Mouse (Mus musculus): ENCODE measurements around the gene Cpm. TPM values are rescaled to one million over a fixed set of nuclear protein-coding genes. Genes with fewer than 3 reads are reported as not detected.

Gene Cpm
- total RNA-seq, 2 experiments from 2014 or later = 6.2 to 7.4 TPM

GRCm38 (mm10) chr10:117666947-117667630, 37.8 kb downstream of the Cpm start:
- no peak for DNase-seq
- intact Hi-C loops (cut with DNase I; ENCODE audit: low total_unique reads) = no loop called here

GRCm38 (mm10) chr10:117667663-117668507, 38.6 kb downstream of the Cpm start:
- intact Hi-C loops (cut with DNase I; ENCODE audit: low total_unique reads) = no loop called here
- DNase-seq = no peak

GRCm38 (mm10) chr10:117668546-117669300, 39.4 kb downstream of the Cpm start:
- intact Hi-C loops (cut with DNase I; ENCODE audit: low total_unique reads) = no loop called here
- no peak for DNase-seq

- intact Hi-C loops (cut with DNase I; ENCODE audit: low total_unique reads) = no loop called here
- DNase-seq = no peak
These were observed 40.3 kb downstream of the Cpm start for GRCm38 (mm10) chr10:117669449-117670090.

- intact Hi-C loops (cut with DNase I; ENCODE audit: low total_unique reads) = no loop called here
These were observed 40.8 kb downstream of the Cpm start for GRCm38 (mm10) chr10:117670092-117670491.

DNA sequence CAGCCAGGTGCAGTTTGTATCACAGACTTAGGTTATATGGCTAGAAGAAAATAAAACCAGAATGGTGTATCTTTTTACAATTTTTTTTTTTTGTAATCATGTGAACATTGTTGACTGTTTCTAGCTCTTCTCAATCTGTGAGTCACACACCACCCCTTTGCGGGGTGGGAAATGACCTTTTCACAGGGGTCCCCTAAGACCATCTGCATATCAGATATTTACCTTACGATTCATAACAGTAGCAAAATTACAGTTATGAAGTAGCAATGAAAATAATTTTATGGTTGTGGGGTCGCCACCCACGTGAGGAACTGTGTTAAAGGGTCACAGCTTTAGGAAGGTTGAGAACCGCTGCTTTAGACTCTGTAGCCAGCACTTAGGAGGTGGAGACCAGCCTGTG, 41.5 kb downstream of the Cpm start:
- DNase-seq = no peak
- intact Hi-C loops (cut with DNase I; ENCODE audit: low total_unique reads) = no loop called here

More at GRCm38 (mm10) chr10:117670092-117670491, 40.8 kb downstream of the Cpm start:
- no peak for DNase-seq

GRCm38 (mm10) chr10:117671266-117671665, 42.0 kb downstream of the Cpm start:
- intact Hi-C loops (cut with DNase I; ENCODE audit: low total_unique reads) = no loop called here
- DNase-seq = no peak

DNA sequence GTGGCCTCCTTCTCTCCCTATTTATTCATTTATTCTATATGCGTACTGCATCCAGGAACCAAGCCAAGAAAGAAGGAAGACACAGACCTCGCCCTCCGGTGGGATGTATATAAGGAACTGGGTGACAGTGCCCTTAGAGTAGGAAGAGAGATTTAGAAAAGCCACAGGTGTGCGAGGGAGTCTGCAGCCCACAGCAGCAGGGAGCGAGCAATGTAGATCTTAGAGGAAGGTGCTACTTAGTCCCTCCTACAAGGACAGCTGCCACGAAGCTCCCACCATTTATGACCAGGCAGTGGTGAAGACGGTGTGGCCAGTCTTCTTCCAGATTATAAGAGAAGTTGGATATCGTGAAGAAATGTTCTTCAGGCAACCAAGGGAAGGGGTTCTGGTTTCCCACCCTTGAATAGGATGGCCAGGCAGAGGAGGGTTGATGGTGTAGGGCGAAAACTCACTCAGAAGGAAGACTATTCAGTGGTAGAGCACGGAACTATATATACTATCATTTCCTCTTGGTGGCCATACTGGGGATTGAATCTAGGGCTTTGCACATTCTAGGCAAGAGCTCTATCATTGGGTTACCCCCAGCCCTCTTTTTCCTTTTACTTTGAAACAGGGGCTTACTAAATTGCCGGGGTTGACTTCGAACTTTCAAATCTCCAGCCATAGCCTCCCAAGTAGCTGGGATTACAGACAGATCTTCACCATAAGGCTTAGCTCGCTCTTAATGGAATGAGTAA, 42.8 kb downstream of the Cpm start:
- no peak for DNase-seq
- intact Hi-C loops (cut with DNase I; ENCODE audit: low total_unique reads) = no loop called here

- DNase-seq = no peak
- intact Hi-C loops (cut with DNase I; ENCODE audit: low total_unique reads) = no loop called here
These were observed 43.4 kb downstream of the Cpm start for GRCm38 (mm10) chr10:117672693-117673092.

GRCm38 (mm10) chr10:117673913-117674312, 44.6 kb downstream of the Cpm start:
- intact Hi-C loops (cut with DNase I; ENCODE audit: low total_unique reads) = no loop called here
- no peak for DNase-seq

DNA sequence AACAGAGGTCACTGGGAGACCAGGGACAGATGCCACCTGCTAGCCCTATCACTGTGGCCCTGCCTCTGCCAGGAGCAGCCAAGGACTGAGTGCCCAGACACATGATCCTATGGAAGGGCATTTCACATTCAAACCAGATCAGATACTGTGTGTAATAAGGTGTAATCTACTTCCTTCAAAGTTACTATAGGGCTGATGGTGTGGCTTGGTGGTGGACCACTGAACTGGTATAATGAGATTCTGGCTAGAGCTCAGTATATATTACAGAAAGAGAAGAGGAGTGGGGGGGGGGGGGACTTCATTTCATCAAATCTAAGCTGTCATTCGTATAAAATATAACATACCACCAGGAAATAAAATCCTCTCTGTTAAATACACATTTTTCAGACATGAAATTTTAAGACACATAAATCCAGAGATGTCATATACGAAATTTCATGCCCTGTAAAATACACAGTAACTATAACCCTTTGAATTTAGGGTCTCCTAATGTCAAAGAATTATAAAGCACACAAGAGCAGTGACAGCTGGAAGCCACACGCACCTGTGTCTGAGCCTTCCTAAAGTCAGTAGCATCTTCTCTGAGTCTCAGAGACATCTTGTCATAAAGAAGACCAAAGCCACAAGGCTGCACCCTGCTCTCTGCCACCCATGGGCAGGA, 45.2 kb downstream of the Cpm start:
- intact Hi-C loops (cut with DNase I; ENCODE audit: low total_unique reads) = loop anchor here (5.0 kb wide), 1 partner anchor 217 kb away; no protein-coding TSS in a partner anchor
- DNase-seq = no peak

- peak; percentile 44 for DNase-seq
- intact Hi-C loops (cut with DNase I; ENCODE audit: low total_unique reads) = loop anchor here (2.0 to 5.0 kb wide), 2 partner anchors 161 to 218 kb away; no protein-coding TSS in a partner anchor
These were observed 46.1 kb downstream of the Cpm start for GRCm38 (mm10) chr10:117675096-117676035.

GRCm38 (mm10) chr10:117676036-117676643, 46.8 kb downstream of the Cpm start:
- no peak for DNase-seq
- intact Hi-C loops (cut with DNase I; ENCODE audit: low total_unique reads) = loop anchor here (2.0 to 5.0 kb wide), 2 partner anchors 161 to 219 kb away; no protein-coding TSS in a partner anchor

DNA sequence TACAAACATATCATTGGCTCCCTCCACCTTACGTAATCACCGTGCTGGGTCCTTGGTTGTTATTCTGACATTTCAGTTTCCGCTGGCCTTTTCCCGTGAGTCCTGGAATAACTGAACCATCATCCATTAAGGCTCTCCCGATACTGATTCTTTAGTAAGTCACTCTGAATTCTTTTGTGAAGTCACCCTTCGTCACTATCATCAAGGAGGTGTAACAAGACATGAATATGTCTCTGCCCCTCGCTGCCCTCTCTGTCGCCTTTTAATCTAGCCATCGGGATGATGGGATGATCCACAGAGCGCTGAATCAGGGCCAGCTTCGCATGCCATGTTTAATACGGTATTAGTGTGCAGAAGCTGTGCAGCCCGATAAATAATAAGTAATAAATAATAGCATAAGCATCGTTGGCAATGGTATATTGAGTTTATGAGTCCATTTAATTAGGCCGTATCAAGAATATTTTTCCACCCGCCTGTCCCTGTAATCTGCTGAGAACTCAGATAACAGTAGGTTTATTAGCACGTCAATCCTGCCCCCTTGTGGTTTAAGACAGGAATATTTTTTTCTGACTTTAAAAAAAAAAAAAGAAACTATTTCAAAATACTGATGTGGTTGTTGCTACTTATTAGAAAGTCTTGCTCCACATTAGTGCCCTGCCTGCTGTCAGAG, 47.5 kb downstream of the Cpm start:
- no peak for DNase-seq
- intact Hi-C loops (cut with DNase I; ENCODE audit: low total_unique reads) = loop anchor here (2.0 to 5.0 kb wide), 2 partner anchors 162 to 219 kb away; no protein-coding TSS in a partner anchor

- intact Hi-C loops (cut with DNase I; ENCODE audit: low total_unique reads) = loop anchor here (2.0 to 5.0 kb wide), 2 partner anchors 163 to 220 kb away; no protein-coding TSS in a partner anchor
- DNase-seq = no peak
These were observed 48.4 kb downstream of the Cpm start for GRCm38 (mm10) chr10:117677494-117678236.

All from gastrocnemius, postnatal 14 days (tissue).